Mouse (Mus musculus) liver, embryonic 13.5 days (tissue): Measurements from ENCODE around the gene Gpr155. TPM values are rescaled to one million over a fixed set of nuclear protein-coding genes. Genes with fewer than 3 reads are reported as not detected.

Source experiments
- ATAC-seq: fragments of 200-750 bp; cut with Nextera tagmentation; 2 replicates; pipeline ENCODE4 v1.8.0; 2017; ENCODE audit warnings: low read depth, mild to moderate bottlenecking, moderate number of reproducible peaks, moderate library complexity
- DNase-seq: peaks from one replicate; pipeline ENCODE4 v3.0.0; 2022
- H3K27ac ChIP-seq: fragments of 300-500 bp; sonication (generic); 2 replicates; pipeline ENCODE4 v1.5.1; 2015; ENCODE audit warnings: moderate library complexity, mild to moderate bottlenecking, inconsistent platforms
- H3K27me3 ChIP-seq: fragments of 300-500 bp; sonication (generic); 2 replicates; pipeline ENCODE4 v1.6.1; 2015; ENCODE audit warnings: mild to moderate bottlenecking, inconsistent platforms
- H3K36me3 ChIP-seq: fragments of 300-500 bp; sonication (generic); 2 replicates; pipeline ENCODE4 v1.6.1; 2015; ENCODE audit warnings: mild to moderate bottlenecking, inconsistent platforms
- H3K4me1 ChIP-seq: fragments of 300-500 bp; sonication (generic); replicated peaks from 2 replicates; pipeline ENCODE4 v1.6.1; 2015; ENCODE audit warnings: inconsistent platforms
- H3K4me2 ChIP-seq: fragments of 300-500 bp; sonication (generic); 2 replicates; pipeline ENCODE4 v1.6.1; 2015; ENCODE audit warnings: inconsistent platforms, mild to moderate bottlenecking, moderate library complexity
- H3K4me3 ChIP-seq: fragments of 300-500 bp; sonication (generic); replicated peaks from 2 replicates; pipeline ENCODE4 v1.5.1; 2015; ENCODE audit warnings: mild to moderate bottlenecking, inconsistent platforms
- H3K9ac ChIP-seq: fragments of 300-500 bp; sonication (generic); 2 replicates; pipeline ENCODE4 v1.6.1; 2015; ENCODE audit warnings: mild to moderate bottlenecking, inconsistent platforms
- H3K9me3 ChIP-seq: fragments of 300-500 bp; sonication (generic); replicated peaks from 2 replicates; pipeline ENCODE4 v1.6.1; 2016; ENCODE audit warnings: inconsistent platforms
- WGBS: fragments of 180-500 bp; shearing (Covaris S2); methylation state at CpG from one replicate; pipeline ENCODE4 v1.1.7; 2015; ENCODE audit not compliant: insufficient replicate concordance; 5-methylcytosine and 5-hydroxymethylcytosine counted together
- polyA plus RNA-seq: library from polyadenylated mRNA; unstranded; fragments of >200 nt; fragmentation: Nextera tagmentation; extraction: Ambion mirVana; gene quantifications from 2 replicates; pipeline ENCODE4 v1.2.1, GENCODE M21; 2015

The Gpr155 gene
- 8.3 and 8.9 TPM in 2 replicates for polyA plus RNA-seq

- Histone ChIP-seq H3K4me1 (peaks cover 28% of the 10 kb centered on the region), H3K4me3 (peak within 1 kb of the TSS; percentile 79), H3K4me2 (peak within 1 kb of the TSS; percentile 99), H3K9ac (peak within 1 kb of the TSS; percentile 82), H3K9me3 (no peaks in the 10 kb centered on the region), H3K27ac (peak within 1 kb of the TSS; percentile 88), H3K27me3 (peaks cover 5% of the 10 kb centered on the region; the same call in 1 of the 2 replicates), H3K36me3 (peaks cover 11% of the 10 kb centered on the region)
- ATAC-seq (peak; percentile 97), DNase-seq (peak; percentile 100)
- under 1% methylated on average over 44 of the region's 44 CpGs for WGBS
Observed at GRCm38 (mm10) chr2:73386356-73387046, at the start of gene Gpr155. TSS of gene Gpr155 (minus strand) at chr2:73386572.

- Histone ChIP-seq H3K36me3 (peaks cover 62% of the 10 kb centered on the region), H3K27ac (no peak overlapping the region), H3K9ac (no peak overlapping the region), H3K4me2 (no peak overlapping the region), H3K9me3 (no peaks in the 10 kb centered on the region), H3K4me3 (no peak overlapping the region), H3K27me3 (no peaks in the 10 kb centered on the region), H3K4me1 (peaks cover 15% of the 10 kb centered on the region)
- ATAC-seq (no peak), DNase-seq (no peak)
- 72% methylated on average over 2 of the region's 2 CpGs for WGBS
Observed at GRCm38 (mm10) chr2:73435847-73436246, 49.5 kb upstream of the Gpr155 start.

GRCm38 (mm10) chr2:73431959-73432396 lies 45.6 kb upstream of the Gpr155 start:
- H3K27ac ChIP-seq, result no peak overlapping the region
- DNase-seq, result no peak
- 53% methylated on average over 14 of the region's 14 CpGs for WGBS

GRCm38 (mm10) chr2:73428803-73429468 lies 42.6 kb upstream of the Gpr155 start:
- no peaks in the 10 kb centered on the region for H3K9me3 ChIP-seq
- H3K4me3 ChIP-seq, result no peak overlapping the region
- H3K36me3 ChIP-seq, result peaks cover 16% of the 10 kb centered on the region
- 58% methylated on average over 21 of the region's 21 CpGs for WGBS
- peaks cover 7% of the 10 kb centered on the region for H3K4me1 ChIP-seq
- H3K27me3 ChIP-seq, result no peaks in the 10 kb centered on the region
- DNase-seq, result no peak
- no peak overlapping the region for H3K9ac ChIP-seq
- no peak overlapping the region for H3K27ac ChIP-seq
- H3K4me2 ChIP-seq, result no peak overlapping the region
- ATAC-seq, result no peak

More at GRCm38 (mm10) chr2:73431959-73432396, 45.6 kb upstream of the Gpr155 start:
- no peaks in the 10 kb centered on the region for H3K9me3 ChIP-seq
- H3K9ac ChIP-seq, result no peak overlapping the region
- no peak for ATAC-seq
- H3K27me3 ChIP-seq, result no peaks in the 10 kb centered on the region
- peaks cover 38% of the 10 kb centered on the region for H3K36me3 ChIP-seq
- no peak overlapping the region for H3K4me3 ChIP-seq
- 0 out of 2 replicates have a peak overlapping the region, but pooled peaks have one; percentile 4 for H3K4me2 ChIP-seq
- H3K4me1 ChIP-seq, result peaks cover 7% of the 10 kb centered on the region

GRCm38 (mm10) chr2:73427293-73427692 lies 40.9 kb upstream of the Gpr155 start:
- Histone ChIP-seq H3K4me1 (peaks cover 6% of the 10 kb centered on the region), H3K4me2 (no peak overlapping the region), H3K27me3 (no peaks in the 10 kb centered on the region), H3K9me3 (no peaks in the 10 kb centered on the region), H3K27ac (no peak overlapping the region), H3K36me3 (peaks cover 6% of the 10 kb centered on the region), H3K4me3 (no peak overlapping the region), H3K9ac (no peak overlapping the region)
- ATAC-seq (peak; percentile 59; the same call in 1 of the 2 replicates), DNase-seq (peak; percentile 23)
- WGBS, result 20% methylated on average over 1 of the region's 1 CpGs

GRCm38 (mm10) chr2:73425822-73426221 lies 39.5 kb upstream of the Gpr155 start:
- Histone ChIP-seq H3K4me3 (no peak overlapping the region), H3K4me2 (no peak overlapping the region), H3K4me1 (no peaks in the 10 kb centered on the region), H3K9ac (no peak overlapping the region), H3K27ac (no peak overlapping the region), H3K36me3 (no peaks in the 10 kb centered on the region), H3K9me3 (no peaks in the 10 kb centered on the region), H3K27me3 (no peaks in the 10 kb centered on the region)
- WGBS, result 73% methylated on average over 14 of the region's 14 CpGs
- no peak for ATAC-seq
- no peak for DNase-seq

GRCm38 (mm10) chr2:73419730-73420129 lies 33.4 kb upstream of the Gpr155 start:
- DNase-seq, result no peak
- Histone ChIP-seq H3K9ac (no peak overlapping the region), H3K36me3 (no peaks in the 10 kb centered on the region), H3K4me1 (no peaks in the 10 kb centered on the region), H3K9me3 (no peaks in the 10 kb centered on the region), H3K4me2 (no peak overlapping the region), H3K27me3 (0 out of 2 replicates have a peak, but pooled peaks cover 4% of the 10 kb centered on the region), H3K4me3 (no peak overlapping the region), H3K27ac (no peak overlapping the region)
- WGBS, result 63% methylated on average over 7 of the region's 7 CpGs
- no peak for ATAC-seq

- Histone ChIP-seq H3K9ac (no peak overlapping the region), H3K4me3 (no peak overlapping the region), H3K9me3 (no peaks in the 10 kb centered on the region), H3K27ac (no peak overlapping the region), H3K27me3 (0 out of 2 replicates have a peak, but pooled peaks cover 4% of the 10 kb centered on the region), H3K4me1 (no peaks in the 10 kb centered on the region), H3K36me3 (no peaks in the 10 kb centered on the region), H3K4me2 (no peak overlapping the region)
- WGBS, result 28% methylated on average over 4 of the region's 4 CpGs
- DNase-seq, result peak; percentile 16
- ATAC-seq, result no peak
Observed at GRCm38 (mm10) chr2:73419285-73419684, 32.9 kb upstream of the Gpr155 start.

GRCm38 (mm10) chr2:73415892-73416291 lies 29.5 kb upstream of the Gpr155 start:
- no peak overlapping the region for H3K9ac ChIP-seq
- H3K36me3 ChIP-seq, result no peaks in the 10 kb centered on the region
- DNase-seq, result no peak
- H3K9me3 ChIP-seq, result no peaks in the 10 kb centered on the region
- H3K4me2 ChIP-seq, result no peak overlapping the region
- no peak overlapping the region for H3K4me3 ChIP-seq
- 42% methylated on average over 5 of the region's 5 CpGs for WGBS
- no peaks in the 10 kb centered on the region for H3K4me1 ChIP-seq
- no peak for ATAC-seq
- 0 out of 2 replicates have a peak, but pooled peaks cover 4% of the 10 kb centered on the region for H3K27me3 ChIP-seq
- no peak overlapping the region for H3K27ac ChIP-seq

- H3K4me2 ChIP-seq, result no peak overlapping the region
- no peaks in the 10 kb centered on the region for H3K27me3 ChIP-seq
- H3K9me3 ChIP-seq, result no peaks in the 10 kb centered on the region
- H3K27ac ChIP-seq, result no peak overlapping the region
- H3K9ac ChIP-seq, result no peak overlapping the region
- DNase-seq (no peak), ATAC-seq (no peak)
- H3K4me1 ChIP-seq, result no peaks in the 10 kb centered on the region
- 78% methylated on average over 8 of the region's 8 CpGs for WGBS
- H3K36me3 ChIP-seq, result no peaks in the 10 kb centered on the region
- H3K4me3 ChIP-seq, result no peak overlapping the region
Observed at GRCm38 (mm10) chr2:73410076-73410475, 23.7 kb upstream of the Gpr155 start.

- 44% methylated on average over 4 of the region's 4 CpGs for WGBS
- Histone ChIP-seq H3K9ac (no peak overlapping the region), H3K4me3 (no peak overlapping the region), H3K9me3 (no peaks in the 10 kb centered on the region), H3K27ac (no peak overlapping the region), H3K4me1 (no peaks in the 10 kb centered on the region), H3K4me2 (no peak overlapping the region), H3K27me3 (no peaks in the 10 kb centered on the region), H3K36me3 (no peaks in the 10 kb centered on the region)
- ATAC-seq, result no peak
- DNase-seq, result no peak
Observed at GRCm38 (mm10) chr2:73407662-73408061, 21.3 kb upstream of the Gpr155 start.
